Mouse (Mus musculus): Measurements from ENCODE around the gene Rfng. TPM values are rescaled to one million over a fixed set of nuclear protein-coding genes. Genes with fewer than 3 reads are reported as not detected.
"Not testable (repeated sequence)": the region's sequence is repeated elsewhere in the genome, so short reads cannot be mapped to it uniquely, and the experiment has no call there.

The Rfng gene
- total RNA-seq, 2 experiments from 2014 or later, result 12.6 to 13.0 TPM

DNA sequence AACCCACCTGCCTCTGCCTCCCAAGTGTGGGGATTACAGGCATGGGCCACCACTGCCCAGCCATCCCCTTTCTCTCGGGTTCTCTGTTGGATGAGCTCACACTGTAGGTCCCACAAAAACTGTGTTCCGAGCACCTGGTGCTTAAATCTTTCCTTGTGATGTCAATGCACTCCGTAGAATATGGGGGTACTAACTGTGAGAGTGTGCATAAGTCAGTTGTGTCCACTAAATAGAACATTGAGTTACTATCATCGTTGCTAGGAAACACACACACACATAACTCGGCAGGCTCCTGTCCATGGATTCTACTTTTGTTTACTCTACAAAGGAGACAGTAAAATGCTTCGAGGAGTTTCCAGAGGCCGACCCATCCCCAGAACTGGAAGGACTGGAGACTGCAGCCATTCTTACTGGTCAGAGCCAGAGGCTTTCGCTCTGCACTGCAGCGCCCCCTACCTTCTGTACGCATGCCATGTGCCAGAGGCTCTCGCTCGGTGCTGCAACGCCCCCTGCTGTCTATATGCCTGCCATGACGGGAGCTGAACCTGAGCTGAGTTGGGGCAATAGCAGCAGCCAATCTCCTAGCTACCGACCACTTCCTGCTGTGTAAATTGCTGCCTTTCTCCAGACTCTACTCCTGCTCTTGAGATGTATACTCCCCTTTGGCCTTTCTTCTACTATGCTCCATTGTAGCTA lies 8.1 kb downstream of the Rfng start:
- peak; percentile 96 for DNase-seq (ENCODE audit: low spot score)

DNA sequence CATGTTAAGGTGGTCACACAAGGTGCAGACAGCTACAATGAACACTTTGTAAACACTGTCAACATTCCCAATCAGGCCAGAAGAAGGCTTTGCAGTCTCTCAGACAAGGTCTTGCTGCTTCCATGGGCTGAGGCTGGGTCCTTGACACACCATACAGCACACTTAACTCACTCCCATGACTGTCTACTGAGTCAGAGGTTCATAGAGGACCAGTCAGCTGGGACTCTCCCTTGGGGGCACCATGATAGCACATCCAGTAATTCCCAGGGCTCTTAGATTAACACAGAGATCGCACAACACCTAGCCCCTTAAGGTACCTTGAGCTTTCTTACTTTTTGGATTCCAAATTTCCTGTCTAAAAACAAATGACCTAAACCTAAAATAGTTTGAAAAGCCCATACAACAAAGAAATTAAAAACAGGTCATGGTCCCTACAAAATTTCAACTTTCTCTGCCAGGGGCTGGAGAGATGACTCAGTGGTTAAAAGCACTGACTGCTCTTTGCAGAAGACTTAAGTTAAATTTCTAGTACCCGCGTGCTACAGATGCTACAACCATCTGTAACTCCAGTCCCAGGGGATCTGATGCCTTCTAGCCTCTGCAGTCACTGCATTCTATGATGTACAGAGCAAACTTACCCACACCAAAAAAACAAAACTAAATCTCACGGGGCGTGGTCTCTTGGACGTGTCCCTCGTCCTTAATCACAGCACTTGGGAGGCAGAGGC lies 10.4 kb downstream of the Rfng start:
- no peak for DNase-seq (ENCODE audit: low spot score)

DNA sequence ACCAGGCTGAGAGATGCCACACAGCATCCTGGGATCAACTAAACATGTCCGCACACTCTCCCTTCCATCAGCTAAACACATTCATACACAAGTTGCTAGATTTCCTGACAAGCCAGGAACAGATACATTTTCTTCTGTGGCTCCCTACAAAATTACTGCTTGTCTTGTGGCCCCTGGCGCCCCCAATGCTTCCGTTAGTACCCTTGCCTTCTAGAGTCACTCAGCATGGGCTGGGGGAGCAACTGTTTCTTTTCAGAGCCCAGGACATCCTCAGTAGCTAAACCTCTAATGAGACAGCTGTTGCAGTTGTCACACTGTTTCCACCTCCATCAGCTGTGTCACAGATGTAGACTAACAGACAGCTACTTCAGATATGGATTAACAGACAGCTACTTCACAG lies 11.3 kb downstream of the Rfng start:
- no peak for DNase-seq (ENCODE audit: low spot score)

DNA sequence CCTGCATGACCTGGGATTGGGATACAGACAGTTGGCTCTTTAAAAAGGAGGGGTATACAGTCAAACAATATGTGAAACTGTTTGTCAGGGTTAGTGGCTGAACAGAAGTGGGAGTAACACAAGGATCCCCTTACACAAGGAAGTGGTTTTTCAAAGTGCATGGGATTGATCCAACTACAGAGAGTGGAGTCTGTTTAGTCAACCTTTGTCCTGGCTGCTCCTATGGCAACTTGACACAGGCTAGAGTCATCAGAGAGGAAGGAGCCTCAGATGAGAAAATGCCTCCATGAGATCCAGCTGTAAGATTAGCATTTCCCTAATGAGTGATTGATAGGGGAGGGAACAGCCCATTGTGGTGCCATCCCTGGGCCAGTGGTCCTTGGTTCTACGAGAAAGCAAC lies 15.8 kb downstream of the Rfng start:
- DNase-seq (ENCODE audit: low spot score), result no peak

DNA sequence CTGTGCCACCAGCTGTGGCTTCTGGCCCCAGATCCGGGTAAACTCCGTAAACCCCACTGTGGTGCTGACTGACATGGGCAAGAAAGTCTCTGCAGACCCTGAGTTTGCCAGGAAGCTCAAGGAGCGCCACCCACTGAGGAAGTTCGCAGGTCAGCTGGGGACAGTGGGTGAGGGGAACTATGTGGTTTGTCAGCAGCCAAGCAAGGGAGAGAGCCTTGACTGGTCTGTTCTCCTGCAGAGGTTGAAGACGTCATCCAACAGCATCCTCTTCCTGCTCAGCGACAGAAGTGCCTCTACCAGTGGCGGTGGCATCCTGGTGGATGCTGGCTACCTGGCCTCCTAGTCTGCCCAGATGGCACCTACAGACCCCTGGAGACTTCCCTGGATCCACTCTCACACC lies 17.0 kb downstream of the Rfng start:
- DNase-seq (ENCODE audit: low spot score), result not testable (repeated sequence)

DNA sequence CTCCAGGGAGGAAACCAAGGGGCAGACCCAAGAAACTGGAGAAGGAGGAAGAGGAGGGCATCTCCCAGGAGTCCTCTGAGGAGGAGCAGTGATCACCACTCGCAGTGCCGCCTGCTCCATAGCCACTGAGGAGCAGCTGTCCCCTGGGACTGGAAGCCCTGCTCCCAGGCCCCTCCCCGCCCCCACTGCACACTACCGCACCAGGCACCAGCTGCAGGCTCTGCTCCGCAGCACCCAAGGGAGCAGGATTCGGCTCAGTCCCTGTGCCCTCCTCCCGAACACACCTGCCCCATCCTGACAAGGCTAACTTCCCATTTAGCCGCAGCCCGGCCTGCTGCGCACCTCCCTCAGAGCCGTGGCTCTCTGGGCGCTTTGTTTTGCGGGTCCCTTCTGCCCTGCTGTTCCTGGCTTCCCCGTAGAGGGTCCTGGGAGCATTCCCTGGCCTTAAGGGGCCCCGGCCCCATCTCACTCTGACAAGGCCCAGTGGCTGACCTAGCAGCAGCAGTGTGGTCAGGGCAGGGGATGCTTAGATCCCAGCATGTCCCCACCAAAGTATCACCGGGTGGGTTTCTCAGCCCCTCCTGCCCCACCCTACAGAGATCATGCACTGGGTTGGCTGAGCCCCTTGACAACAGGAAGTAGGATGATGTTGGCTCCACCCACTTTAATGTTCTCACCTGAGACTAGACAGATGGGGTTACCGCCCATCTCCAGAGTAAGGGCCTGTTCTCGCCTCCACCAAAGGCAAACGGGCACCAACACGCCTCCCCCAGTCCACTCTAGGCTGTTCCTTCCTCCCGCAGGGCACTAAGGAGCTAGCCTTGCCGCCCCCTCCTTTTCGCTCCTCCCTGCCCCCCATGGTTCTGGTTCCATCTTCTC lies 20.6 kb downstream of the Rfng start:
- not testable (repeated sequence) for DNase-seq (ENCODE audit: low spot score)

DNA sequence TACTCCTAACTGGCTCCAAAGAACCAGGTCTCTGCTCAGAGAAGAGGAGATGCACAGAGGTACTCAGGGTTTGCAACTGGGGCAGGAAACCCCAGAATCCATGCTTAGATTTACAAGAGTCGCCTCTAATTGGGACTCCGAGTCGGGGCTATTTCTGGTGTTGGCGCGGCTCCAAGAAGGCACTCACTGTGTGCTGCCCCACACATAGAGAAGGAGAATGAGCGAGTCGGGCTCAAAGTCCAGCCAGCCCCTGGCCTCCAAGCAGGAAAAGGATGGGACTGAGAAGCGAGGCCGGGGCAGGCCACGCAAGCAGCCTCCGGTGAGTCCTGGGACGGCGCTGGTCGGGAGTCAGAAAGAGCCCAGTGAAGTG lies 21.4 kb downstream of the Rfng start, which contains the start of gene Hmga1b:
Gene Hmga1b (plus strand): TSS at position 123 of the 370 bp plus-strand sequence.
- not testable (repeated sequence) for DNase-seq (ENCODE audit: low spot score)

DNA sequence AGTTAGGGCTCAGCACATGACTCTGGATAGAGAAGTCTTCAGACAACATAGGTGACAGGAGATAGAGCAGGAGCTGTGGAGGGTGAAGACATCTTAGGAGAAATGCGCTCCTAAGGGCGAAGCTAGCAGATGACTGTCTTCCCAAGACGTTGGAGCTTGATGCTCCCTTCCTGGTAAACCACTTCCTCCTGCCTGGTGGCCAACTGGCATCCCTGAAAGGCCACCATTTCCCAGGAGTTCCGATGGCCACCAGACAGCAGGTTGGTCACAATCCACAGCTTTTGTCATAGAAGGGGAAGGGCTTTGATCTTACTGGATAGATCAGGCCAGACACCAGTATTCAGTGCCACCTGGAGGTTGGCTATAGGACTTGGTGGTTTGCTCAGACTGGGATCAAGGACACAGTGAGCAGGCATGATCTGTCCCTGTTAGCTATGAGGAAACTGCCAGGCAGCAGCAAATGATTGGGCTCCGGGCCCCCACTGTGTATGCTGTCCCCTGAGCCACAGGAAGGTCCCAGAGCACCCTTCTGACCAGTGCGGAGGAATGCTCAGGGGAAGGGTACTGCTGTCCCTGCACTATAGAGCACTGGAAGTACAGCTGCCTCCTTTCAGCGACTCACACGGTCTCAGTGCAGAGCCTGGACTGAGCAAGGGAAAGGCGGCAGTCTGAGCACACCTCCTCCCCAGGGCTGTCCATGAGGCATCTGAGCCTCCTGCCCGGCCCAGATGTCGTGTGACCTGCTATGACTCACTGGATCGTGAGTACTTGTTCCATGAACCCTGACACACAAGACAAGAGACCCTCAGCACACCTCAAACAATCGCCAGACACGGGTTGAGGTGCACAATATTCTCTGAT lies 22.0 kb downstream of the Rfng start:
- no peak for DNase-seq (ENCODE audit: low spot score)

DNA sequence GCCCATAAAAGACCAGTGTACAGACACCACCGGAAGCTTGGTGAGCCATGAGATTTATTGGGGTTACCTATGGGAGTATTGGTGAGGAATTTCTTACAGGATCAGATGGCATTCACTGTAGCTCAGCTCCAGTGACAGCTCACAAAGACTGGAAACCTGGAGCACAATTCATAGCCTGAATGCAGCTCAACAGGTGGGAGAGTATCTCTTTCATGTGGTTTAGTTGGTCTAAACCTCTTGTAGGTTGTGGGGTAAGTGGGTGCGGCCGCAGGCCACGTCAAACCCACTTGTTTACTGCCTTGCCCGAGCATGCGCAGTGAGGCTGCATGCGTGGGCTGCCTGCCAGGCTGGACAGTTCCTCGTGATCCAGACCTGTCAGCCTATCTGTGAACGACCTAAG lies 23.8 kb downstream of the Rfng start:
- DNase-seq (ENCODE audit: low spot score), result no peak

DNA sequence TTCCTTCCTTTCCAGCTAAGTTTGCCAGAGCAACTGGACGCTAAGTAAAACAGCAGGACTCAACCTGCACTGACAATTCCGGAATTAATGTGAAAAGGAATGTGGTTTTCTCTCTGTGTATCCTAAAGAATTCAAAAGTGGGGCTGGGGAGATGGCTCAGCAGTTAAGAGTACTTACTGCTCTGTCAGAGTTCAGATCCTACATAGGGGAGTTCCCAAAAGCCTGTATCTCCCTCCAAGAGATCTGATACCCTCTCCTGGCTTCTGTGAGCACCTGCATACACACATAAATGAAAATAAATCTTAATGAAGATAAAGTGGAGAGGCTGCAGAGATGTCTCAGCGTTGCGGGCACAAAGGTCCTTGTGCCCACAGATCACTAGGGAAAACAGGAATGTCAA lies 32.4 kb downstream of the Rfng start:
- no peak for DNase-seq (ENCODE audit: low spot score)

DNA sequence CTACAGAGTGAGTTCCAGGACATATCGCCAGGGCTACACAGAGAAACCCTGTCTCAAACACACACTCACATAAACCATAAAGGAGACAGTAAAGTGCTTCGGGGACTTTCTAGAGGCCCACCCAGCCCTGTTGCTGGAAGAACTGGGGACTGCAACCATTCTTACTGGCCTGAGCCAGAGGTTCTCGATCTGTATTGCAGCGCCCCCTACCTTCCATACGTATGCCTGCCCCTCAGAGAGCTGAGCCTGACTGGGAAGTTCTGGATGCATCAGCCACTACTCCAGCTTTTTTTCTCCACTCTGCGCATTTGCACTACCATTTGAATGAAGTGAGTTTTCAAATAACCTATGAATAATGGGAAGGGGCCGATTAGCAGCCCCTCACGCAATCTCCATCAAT lies 34.6 kb downstream of the Rfng start:
- peak; percentile 56 for DNase-seq (ENCODE audit: low spot score)

DNA sequence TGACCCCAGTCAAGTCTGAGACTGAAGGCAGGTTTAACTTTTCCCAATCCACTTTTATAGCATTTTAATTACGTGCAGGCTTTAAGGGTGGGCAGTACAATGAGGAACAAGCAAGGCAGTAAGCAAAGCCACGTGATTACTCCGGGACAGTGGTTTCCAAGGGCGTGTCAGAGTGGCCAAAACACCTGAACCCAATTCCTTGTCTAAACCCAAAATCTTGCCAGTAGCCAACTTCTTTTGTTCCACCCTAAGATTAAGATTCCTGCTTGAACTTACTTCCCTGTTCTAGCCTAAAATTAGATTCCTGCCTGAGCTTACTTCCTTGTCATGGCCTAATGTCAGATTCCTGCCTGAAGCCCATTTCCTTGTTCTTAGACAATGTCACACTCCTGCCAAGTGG lies 36.0 kb downstream of the Rfng start:
- no peak for DNase-seq (ENCODE audit: low spot score)

DNA sequence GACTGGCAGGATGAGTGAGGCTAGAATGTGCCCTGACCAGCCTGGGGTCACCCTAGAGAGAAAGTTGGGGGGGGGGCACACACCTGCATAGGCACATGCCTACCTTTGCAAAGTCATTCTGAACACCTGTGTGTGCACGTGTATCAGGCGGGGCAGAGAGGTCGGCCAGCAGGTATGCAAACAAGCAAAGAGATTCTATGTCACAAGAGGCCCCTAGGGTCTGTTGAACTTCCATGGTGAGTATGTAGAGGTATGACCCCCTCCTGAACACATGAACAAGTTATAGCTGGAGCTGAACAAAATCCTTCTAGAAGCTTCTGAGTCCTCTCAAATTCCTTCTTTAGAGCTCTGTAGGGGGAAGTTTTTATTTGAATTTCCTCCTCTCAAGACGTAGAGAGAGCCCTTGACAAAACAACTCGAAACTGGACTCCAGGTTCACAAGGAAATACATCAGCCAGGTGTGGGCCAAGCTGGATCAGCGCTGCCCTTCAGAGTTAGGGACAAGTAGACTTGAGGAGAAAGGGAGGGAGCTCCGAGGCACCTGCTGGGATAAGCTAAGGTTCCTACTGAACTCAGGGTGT lies 39.8 kb downstream of the Rfng start:
- no peak for DNase-seq (ENCODE audit: low spot score)

DNA sequence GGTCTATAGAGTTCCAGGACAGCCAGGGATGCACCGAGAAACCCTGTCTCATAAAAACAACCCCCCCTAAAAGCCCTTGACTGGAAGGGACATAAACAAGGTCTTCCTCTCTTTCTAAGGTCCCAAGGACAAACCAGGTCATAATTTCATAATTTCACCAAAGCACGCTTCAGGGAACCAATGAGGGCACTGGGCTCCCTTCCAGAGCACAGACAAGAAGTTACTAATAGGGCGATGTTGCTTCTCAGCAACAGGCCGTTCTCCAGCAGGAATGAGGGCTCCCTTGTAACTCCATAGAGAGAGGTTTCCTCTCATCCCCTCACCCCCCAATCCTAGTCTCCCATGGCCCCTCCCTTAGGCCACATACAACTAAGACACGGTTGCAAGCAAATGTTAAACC lies 43.0 kb downstream of the Rfng start:
- DNase-seq (ENCODE audit: low spot score), result no peak

DNA sequence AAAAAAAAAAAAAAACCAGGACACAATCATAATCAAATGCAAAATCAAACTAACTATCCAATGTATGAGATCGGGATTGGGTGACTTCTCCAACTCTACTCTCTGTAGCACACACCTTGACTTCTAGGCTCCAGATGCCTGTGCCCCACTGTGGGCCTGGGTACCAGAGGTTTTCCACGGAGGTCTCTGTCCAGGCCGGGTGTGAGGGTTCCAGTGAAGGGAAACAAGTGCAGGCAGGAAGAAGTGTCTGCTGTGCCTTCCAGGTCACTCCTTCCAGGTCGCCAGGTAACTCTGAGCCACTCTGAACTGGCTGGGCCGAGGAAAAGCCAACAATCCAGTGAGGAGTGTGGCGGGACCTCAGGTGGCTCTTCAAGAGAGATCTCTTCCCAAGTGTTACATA lies 47.6 kb downstream of the Rfng start:
- no peak for DNase-seq (ENCODE audit: low spot score)

DNA sequence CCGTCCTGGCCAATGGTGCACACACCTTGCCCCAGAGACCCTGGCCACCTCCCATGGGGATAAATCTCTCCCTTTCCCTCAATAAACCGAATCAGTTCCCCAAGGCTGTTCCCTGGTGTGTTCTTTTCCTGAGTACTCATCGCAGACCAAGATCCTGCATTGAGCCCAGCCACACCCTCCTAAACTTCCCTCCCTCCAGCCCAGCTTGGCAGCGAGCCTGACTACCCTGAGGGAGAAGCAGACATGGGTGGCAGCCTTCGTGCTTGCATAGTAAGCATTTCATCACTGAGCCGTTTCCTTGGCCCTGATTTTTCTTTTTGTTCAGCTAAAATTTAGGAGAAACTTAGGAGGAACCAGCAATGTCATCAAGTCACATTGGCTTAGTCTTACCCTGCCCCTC lies 50.5 kb downstream of the Rfng start:
- DNase-seq (ENCODE audit: low spot score), result no peak

DNA sequence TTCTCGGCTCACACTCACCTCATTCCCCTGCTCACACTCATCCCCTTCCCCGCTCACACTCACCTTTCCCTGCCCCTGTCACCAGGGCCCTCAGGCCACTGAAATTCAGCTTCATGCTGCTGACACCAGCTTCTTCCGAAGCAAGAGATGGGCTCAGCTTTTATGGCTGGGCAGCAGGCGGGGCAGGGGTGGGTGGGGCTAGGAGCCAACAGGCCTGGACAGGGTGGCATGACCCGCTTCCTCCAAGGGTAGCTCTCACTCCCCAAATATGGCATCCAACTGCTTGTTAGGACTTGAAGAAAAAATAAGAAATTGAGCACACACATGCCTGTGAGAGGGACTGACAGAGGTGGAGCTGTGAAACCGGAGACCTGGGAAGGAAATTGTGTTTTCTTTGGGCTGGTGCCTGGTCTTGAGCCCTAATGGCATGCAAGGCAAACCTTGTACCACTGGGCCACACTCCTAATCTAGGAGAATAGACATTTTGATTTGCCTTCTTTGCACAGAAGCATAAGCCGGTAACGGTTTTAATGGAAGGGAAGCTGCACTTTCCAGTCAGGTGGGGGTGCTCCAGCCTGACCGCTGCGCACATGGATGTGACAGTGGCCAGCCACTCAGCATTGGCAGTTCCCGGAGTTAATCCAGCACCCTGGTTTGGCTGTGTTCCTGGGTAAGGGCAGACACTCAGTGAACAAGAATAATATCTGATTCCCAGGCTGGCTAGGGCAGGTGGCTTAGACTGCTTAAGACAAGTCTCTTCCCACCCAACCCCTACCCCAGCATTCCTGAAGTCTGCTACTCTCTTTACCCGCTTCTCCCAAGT lies 51.9 kb downstream of the Rfng start, which contains the start of gene Cbr2:
Gene Cbr2 (minus strand): TSS at position 257 of the 823 bp plus-strand sequence.
- no peak for DNase-seq (ENCODE audit: low spot score)

DNA sequence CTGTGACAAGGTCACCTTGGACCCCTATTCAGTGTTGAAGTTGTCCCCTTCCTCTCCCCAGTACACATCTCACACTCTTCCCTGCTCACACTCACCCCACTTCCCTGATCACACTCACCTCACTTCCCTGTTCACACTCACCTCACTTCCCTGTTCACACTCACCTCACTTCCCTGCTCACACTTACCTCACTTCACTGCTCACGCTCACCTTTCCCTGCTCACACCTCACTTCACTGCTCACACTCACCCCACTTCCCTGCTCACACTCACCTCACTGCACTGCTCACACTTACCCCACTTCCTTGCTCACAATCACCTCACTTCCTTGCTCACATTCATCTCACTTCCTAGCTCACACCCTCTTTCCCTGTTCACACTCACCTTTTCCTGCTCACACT lies 52.6 kb downstream of the Rfng start:
- no peak for DNase-seq (ENCODE audit: low spot score)
